Mouse (Mus musculus): ENCODE measurements at regions not wholly inside any gene's neighbourhood (a gene's known extent, or its start where the extent isn't known, plus 50 kb on each side); places are given as distances from the start of the nearest gene placed in this dataset.
A peak's percentile ranks its signal among the peaks of the same experiment; 100 is the strongest.

GRCm38 (mm10) chr13:81852309-81852978 is 69.6 kb downstream of the Cetn3 start:
- DNase-seq (ENCODE audit: low spot score): peak; percentile 8

GRCm38 (mm10) chr13:81856072-81856471 is 73.2 kb downstream of the Cetn3 start:
- DNase-seq (ENCODE audit: low spot score): no peak

GRCm38 (mm10) chr13:81860683-81861082 is 77.8 kb downstream of the Cetn3 start:
- DNase-seq (ENCODE audit: low spot score): no peak

- no peak for DNase-seq (ENCODE audit: low spot score)
Observed at GRCm38 (mm10) chr13:81861886-81862600, 79.2 kb downstream of the Cetn3 start.

GRCm38 (mm10) chr13:81871226-81871625 is 88.3 kb downstream of the Cetn3 start:
- DNase-seq (ENCODE audit: low spot score): no peak

GRCm38 (mm10) chr13:81885879-81886278 is 103.0 kb downstream of the Cetn3 start:
- DNase-seq (ENCODE audit: low spot score): peak; percentile 14

- DNase-seq (ENCODE audit: low spot score): no peak
Observed at GRCm38 (mm10) chr13:81930266-81930665, 147.4 kb downstream of the Cetn3 start.

- no peak for DNase-seq (ENCODE audit: low spot score)
Observed at GRCm38 (mm10) chr13:81931199-81931598, 148.3 kb downstream of the Cetn3 start.

- no peak for DNase-seq (ENCODE audit: low spot score)
Observed at GRCm38 (mm10) chr13:81937061-81937460, 154.2 kb downstream of the Cetn3 start.

GRCm38 (mm10) chr13:81944047-81944446 is 161.2 kb downstream of the Cetn3 start:
- peak; percentile 91 for DNase-seq (ENCODE audit: low spot score)

- DNase-seq (ENCODE audit: low spot score): peak; percentile 37
Observed at GRCm38 (mm10) chr13:81944469-81944868, 161.6 kb downstream of the Cetn3 start.

- DNase-seq (ENCODE audit: low spot score): peak; percentile 70
Observed at GRCm38 (mm10) chr13:81945741-81946140, 162.9 kb downstream of the Cetn3 start.

- DNase-seq (ENCODE audit: low spot score): no peak
Observed at GRCm38 (mm10) chr13:81965431-81965830, 182.6 kb downstream of the Cetn3 start.

- no peak for DNase-seq (ENCODE audit: low spot score)
Observed at GRCm38 (mm10) chr13:81975878-81976277, 193.0 kb downstream of the Cetn3 start.

GRCm38 (mm10) chr13:81978003-81978402 is 195.1 kb downstream of the Cetn3 start:
- no peak for DNase-seq (ENCODE audit: low spot score)

GRCm38 (mm10) chr13:81979289-81979688 is 196.4 kb downstream of the Cetn3 start:
- no peak for DNase-seq (ENCODE audit: low spot score)

GRCm38 (mm10) chr13:81980094-81980493 is 197.2 kb downstream of the Cetn3 start:
- DNase-seq (ENCODE audit: low spot score): no peak

- DNase-seq (ENCODE audit: low spot score): no peak
Observed at GRCm38 (mm10) chr13:81982491-81982890, 199.6 kb downstream of the Cetn3 start.

GRCm38 (mm10) chr13:82000681-82001212 is 217.9 kb downstream of the Cetn3 start:
- no peak for DNase-seq (ENCODE audit: low spot score)

GRCm38 (mm10) chr13:82005929-82006726 is 223.3 kb downstream of the Cetn3 start:
- DNase-seq (ENCODE audit: low spot score): peak; percentile 9

GRCm38 (mm10) chr13:82007222-82007621 is 224.3 kb downstream of the Cetn3 start:
- DNase-seq (ENCODE audit: low spot score): no peak

- peak; percentile 11 for DNase-seq (ENCODE audit: low spot score)
Observed at GRCm38 (mm10) chr13:82039623-82040022, 256.7 kb downstream of the Cetn3 start.
